Mouse (Mus musculus): ENCODE measurements around the gene Osbpl3.
A peak's percentile ranks its signal among the peaks of the same experiment; 100 is the strongest.

Osbpl3 gene

DNA sequence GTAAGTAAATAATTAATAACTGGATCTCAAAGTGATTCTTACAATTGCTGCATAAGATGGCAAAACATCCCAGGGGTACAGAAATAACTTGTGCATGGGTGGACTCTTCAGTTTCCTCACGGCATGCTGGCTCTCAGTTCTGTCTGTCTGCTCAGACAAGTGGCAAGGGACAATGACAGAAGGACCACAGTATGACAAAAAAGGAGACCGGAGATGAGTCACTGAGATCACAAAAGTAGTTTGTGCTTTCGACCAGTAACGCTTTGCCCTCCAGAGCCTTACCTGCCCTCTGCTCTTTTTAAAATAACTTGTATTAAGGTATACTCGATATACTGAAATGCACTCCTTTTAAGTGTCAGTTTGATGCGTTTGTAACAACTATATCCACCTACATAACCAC is 55.8 kb downstream of the Osbpl3 start:
- DNase-seq, result no peak

DNA sequence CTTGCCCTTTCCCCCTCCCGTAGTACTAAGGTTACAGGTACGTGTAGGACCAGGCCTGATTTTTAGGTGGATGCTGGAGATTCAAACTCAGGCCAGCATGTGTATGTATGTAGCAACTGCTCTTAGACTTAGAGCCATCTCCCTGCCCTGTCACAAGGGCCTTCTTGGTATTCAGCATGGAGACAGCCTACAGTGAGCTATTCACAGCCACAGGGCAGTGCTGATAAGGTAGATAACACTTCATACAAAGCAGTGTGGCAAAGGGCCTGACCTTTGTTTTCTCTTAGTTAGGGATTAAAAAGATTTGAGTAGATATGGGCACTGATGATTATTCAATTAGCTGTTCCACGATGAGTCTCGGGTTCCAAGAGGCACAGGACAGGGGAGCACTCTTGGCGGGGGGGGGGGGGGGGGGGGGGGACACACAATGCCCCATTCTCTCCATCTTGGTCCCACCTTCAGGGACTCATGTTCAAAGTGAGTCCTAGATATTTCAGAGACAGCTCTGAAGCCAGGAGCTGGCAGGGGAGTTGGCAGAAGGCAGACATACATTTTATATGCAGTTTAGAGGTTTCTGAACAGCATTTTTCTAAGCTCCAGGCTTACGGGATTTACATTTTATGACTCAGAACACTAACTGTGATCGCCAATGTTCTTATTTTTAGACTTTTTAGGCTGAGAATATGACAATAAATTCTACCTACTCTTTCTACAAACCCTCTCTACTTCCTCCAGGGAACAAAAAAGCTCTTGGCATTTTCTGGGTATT is 56.4 kb downstream of the Osbpl3 start:
- no peak for DNase-seq

DNA sequence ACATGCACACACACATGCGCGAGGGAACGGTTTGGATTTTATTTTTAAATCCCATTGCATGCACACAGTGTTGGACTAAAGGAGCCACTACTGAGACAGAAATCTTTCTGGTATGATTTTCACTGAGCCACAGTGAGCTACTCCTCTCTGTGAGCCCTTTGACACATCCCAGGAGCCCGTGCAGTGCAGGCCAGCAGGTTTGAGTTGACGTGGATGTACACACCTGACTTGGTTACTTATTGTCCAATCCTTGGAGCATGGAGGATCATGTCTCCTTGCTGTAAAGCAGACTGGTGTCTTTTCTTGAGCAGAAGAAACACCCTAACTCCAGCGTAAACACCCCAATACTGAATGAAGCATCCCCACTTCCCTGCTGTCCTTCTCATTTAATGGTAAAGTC is 57.7 kb downstream of the Osbpl3 start:
- no peak for DNase-seq

DNA sequence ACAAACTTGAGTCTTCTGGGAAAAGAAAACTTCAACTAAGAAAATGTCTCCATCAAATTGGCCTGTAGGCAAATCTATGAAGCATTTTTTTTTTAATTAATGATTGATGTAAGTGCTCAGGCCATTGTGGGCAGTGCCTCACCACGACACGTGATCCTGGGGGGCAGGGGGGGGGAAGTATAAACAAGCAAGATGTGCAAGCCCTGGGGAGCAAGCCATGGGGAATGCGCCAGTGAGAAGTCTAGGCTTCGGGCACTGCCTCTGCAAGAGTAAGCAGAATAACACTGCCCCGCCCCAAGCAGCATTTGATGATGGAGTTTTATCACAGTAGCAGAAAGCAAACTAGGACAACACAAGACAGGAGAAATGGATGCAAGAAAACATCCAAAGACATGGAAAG is 58.9 kb downstream of the Osbpl3 start:
- DNase-seq, result no peak

DNA sequence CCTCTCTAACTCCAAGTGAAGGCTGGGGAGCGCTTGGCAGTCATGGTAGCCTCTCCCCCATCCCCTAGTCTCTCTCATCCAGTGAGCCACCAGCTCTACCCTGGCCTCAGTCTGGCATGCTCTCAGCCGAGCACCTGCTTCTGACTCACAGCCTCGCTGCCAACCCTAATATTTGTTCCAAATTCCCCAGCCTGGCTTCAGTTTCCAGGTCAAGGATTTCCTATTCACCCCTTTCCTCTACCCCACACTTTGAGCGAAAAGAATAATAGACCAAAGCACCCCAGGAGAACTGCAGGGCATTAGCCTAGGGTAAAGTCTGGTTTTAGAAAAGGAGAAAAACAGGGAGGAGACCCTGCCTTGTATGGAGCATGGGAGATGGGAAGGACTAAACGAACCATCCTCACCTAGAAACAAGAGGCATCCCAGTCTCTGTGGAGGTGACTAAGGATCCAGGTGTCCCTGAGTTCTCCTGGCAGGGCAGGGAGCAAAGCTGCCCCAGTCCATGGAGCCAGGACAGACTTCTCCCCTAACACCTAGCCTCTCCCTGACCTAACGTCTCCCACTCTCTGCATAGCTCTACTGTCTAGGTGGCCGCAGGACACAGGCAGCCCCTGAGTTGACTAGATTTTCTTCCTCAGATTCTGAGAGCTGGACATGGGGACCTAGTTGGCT is 60.2 kb downstream of the Osbpl3 start:
- no peak for DNase-seq

DNA sequence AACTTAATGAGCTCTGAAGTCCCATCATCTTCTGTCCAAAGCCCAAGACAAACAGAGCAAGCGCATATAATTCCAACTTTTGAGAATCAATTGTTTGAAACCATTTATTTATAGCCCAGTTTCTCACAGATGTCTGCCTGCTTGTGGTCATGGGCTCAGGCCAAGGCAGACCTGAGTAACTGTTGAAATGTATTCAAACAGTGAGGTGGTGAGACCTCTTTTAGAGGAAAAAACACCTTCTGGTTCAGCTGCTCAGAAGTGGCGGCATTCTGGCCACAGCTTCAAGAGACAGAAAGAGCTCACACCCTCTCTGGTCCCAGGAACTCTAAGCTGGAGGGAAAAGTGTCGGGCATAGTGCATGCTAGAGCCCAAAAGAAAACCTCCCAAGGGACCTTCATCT is 61.6 kb downstream of the Osbpl3 start:
- no peak for DNase-seq

DNA sequence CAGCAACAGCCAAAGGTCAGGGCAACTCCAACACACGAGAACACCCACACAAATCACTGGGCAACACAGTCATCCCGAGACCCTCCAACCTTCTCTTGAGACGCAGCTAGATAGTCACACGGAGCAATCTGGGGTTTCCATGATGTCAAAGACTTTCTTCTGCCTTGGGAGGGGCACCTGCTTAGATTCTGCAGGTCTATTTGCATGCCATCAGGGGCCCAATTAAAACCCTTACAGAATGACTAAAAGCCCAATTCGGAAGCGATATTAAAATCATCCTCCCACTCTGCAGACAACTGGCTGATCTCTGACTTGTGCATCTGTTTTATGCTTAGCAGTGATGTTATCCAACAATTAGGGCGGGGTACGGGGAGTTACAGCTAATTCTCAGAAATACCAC is 62.0 kb downstream of the Osbpl3 start:
- DNase-seq, result no peak

DNA sequence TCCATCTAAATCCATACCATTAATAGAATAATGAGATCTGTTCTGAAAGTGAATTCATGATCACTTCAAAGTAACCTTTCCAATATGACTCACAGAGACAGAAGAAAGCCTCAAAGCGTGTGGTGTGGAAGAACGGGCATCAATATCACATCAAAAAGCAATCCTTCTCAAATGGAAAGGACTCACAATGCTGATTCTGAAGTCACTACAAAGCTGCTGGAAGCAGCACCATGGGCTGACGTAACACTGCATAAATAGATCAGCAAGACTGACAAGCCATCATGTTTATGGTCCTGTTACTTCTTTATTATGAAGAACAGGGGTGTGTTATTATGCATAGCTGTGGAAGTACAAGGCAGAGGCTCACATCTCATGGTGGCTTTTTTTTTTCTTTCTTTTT is 64.0 kb downstream of the Osbpl3 start:
- no peak for DNase-seq

DNA sequence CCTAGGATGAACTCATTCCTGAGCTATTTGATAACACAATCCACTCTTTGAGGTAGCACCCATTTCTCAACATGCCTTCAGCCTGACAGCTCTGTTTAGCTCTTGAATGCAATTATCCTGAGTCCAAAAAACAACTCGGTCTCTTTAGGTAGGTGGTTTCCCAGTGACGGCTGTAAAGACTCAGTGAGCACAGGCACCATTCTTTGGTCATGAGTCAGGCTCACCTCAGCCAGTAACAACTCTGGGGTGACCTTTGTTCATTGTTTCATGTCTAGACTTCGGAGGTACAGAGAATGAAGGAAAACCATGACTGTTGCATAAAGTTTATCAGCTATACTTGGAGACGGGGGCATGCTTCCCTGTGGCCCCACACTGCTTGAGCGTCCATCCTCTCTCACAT is 65.7 kb downstream of the Osbpl3 start:
- no peak for DNase-seq

DNA sequence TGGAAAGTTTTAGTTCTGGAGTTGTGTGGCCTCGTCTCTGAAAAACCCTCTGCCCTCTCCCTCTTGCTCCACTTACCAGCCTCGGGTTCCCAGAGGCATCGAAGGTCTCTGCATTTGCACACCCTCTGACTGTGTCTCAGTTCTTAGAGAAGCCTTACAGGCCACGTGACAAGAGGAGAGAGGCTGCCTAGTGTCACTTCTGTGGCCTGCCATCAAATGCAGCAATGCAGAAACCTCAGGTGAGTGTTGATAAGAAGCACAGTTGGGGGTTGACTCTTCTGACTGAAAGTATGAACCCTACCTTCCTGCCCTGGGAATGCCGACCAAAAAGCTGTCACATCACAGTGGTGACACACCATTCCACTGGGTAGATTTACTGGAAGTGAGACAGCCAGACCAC is 68.4 kb downstream of the Osbpl3 start:
- DNase-seq, result no peak

DNA sequence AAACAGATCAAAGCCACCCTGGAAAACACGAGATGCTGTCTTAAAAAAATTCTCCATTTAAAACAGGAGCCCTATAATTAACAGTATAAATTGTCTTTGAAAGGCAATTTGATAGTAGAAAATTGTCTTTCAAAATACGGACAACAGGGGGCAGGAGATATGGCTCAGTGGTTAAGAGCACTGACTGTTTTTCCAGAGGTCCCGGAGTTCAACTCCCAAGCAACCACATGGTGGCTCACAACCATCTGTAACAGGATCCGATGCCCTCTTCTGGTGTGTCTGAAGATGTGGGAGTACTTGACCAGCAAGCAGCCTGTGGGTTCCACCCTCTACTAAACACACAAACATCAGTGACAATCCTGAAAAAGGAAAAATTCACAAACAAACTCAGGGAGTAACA is 69.5 kb downstream of the Osbpl3 start:
- DNase-seq, result no peak

DNA sequence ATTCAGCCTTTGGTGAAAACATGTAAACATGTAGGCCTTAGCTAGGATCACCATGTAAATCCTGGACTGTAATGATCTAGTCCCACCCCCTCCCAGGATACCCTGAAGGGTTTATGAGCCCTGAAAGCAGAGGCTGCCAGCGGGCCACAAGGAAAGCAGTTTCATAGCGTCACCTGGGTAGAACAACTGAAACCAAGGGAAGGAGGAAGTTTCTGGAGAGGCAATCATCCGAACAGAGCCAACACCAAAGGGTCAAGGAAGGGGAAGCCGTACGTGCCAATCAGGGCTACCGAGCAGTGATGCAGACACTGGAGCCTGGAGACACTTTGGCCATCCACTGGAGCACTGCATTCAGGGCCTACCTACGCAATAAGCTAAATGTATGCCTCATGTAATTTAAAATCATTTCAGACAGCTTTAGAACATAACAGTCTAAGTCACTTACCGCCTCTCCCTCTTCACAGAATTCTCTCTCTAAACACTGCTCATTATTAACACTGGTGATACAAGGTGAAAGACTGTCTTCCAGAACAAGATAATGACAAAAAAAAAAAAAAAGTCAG is 70.5 kb downstream of the Osbpl3 start:
- no peak for DNase-seq

DNA sequence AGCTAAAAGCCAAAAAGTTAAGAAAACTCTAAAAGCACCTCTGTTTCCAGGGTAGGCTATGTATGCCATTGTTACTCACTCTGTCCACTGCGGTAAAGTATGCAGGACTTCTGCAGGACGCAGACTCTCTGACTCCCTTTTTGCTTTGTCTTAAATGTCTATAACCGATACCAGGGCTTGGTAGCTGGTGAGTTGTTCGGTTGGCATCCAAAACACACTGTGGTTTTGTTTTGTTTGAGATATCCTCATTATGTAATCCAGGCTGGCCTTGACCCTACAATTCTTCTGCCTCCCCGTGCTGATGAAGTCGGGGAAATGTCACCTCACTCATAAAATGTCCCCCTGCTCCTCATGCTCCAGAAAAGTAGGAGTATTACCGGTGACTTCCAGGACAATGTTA is 73.3 kb downstream of the Osbpl3 start:
- no peak for DNase-seq

DNA sequence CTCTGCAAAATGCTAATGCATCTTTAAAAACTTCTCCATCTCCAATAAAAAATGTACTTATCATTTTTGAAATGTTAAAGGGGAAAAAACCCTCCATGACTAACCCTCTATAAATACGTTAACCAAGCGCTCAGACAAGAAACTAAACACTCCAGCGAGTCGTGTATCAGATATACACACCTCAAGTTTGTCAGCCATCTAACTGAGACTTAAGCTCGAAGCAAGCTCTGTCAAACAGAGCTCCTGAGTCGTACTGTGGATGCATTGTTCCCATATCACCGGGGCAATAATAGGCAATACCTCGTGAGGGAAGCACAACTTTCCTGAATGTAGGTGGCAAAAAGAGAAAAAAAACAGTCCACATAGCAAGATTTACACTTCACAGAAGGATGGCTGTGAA is 73.8 kb downstream of the Osbpl3 start:
- no peak for DNase-seq

DNA sequence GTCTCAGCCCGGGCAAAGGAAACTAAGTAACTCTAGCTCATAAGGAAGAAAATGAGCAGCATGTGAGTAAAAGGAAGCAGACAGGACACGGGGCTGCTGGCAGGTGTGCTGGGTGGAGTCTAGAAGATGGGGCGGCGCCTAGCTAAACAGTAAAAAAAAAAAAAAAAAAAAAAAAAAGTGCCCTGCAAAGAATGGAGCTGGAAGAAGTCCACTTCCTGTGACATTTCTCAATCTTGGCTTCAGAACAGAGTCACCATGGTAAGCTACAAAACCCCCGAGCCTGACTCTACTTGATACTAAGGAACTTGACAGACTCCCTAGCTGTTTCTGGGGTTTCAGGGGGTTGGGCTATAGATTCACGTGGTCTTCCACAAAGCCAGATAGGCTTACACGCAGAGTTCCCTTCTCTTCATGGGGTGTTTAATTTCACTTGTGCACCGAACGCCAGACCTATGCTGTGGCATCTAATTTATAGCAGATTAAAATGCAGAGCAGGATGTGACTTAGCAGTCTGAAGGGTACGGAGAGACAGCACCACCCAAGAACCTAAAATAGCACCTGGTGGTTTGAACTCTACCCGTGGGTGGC is 74.4 kb downstream of the Osbpl3 start:
- DNase-seq, result peak; percentile 15

DNA sequence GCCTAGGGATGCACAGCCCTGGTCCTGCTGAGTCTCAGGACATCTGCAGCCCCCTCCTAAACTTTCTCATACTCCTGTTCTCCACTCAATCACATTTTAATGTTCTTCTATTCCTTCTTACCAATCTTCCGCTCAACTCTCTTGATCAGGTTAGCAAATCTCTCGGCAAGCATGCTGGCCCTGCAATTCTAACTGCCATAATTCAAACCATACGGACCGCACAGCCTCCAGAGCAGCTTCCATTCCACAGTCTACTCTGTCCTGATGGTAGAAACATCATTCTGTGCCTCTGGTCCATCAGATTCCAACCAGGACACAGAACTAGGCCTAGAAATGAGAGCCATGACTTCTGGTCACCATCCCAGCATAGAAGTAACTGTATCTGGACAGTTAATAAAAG is 76.3 kb downstream of the Osbpl3 start:
- DNase-seq, result no peak

DNA sequence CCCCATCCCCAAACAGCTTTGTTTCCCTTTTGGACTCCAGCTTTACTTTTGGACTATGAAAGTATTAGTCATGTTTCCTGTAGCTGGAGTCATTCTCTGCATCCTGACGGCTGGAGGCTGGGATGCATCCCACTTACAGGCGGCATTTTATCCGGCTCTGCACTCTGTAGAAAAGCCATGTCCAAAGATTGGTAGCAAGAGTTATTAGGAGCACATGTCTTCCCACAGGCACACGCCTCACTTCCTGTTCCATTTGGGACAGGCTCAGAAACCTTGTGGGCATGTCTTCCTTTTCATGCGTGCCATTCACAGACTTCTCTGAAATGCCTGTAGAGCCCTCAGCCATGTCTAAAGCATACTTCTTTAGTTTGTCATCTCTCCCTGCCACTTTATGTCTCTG is 76.9 kb downstream of the Osbpl3 start:
- DNase-seq, result no peak

DNA sequence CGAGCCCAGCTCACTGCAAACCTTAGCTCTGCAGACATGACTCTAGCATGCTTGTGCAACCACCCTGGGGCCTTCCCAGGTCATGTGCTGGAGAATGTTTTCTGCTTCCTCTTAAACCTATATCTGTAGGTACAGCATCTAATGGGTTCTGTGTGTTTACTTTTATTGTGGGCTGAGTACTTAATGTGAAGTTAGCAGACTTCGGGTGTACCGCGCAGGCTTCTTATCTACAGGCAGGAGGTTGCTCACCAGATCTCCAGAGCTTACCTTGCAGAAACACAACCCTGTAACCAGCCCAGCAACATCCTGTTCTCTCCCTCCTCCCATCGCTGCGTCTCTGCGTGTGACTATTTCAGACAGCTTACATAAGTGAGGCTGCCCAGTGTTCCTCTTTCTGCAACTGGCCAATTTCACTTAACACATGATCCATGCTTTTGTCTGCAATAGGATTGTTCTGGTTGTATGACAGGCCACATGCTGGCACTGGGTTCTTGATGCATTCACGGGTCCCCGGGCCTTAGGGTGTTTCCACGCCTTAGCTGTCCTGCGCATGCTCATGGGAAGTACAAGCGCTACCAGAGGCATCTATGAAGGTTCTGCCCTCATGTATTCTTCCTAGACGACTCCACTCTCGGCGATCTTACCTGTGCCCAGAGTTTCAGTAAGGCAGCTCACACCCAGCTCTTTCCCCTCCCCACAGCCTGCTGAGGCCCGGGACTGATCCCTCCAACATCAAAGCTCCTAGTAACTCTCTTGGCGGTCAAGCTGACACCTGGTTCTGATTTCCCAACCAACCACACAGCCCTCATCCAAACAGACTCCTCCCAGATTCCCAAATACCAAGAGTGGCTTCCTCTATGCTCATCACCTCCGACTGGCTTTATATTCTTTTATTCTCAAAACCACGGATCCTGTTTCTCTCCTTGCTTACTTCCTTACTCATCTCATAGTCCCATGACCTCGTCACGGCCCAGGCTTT is 78.0 kb downstream of the Osbpl3 start:
- DNase-seq, result peak; percentile 40

DNA sequence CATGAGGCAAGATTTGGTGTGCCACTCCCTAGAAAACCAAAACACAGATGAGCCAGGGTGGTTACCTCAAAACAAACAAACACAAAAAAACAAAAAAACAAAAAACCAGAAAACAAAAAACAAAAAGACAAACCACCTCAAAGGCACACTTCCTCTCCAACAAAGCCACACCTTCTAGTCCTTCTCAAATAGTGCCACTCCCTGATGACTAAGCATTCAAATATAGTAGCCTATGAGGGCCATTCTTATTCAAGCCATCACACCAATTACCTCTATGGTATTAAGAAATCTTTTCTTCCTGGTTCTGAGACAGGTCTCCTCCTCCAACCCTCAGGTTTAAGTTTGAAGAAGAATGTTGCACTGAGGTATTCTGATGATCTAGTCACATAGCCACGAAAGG is 79.3 kb downstream of the Osbpl3 start:
- DNase-seq, result no peak

DNA sequence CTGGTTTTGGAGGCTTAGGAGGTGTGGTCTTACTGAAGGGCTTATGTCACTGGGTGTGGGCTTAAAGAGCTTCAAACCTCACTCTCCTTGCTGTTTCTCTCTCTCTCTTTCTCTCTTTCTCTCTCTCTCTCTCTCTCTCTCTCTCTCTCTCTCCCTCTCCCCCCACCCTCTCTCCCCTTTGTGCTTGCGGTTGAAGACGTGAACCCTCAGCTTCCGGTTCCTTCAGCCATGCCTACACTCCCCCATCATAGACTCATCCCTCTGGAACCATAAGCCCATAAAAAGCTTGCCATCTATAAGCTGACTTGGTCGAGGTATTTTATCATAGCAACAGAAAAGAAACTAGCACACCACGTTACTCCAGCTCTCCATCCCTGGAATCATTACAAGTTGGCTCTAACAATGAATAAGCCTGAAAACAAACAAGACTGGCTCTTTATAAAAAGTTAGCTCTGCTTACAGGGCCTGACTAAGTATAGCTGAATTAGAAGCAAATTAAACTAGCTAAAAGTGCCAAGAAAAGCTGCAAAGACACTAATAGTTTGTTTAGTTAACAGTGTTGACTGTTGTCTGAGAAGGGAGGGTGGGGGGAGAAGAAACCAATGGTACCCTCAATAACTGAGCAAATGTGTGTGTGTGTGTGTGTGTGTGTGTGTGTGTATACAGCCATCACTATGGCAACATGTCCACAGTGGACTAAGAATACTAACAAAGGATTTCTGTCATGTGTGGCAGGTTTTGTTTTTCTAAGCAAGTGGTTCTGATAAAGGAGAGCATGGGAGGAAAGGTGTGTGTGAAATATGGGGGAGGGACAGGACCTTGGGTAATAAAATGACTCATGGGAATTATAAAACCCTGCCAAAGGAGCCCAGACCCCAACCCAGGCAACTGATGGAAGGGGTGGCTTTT is 83.2 kb downstream of the Osbpl3 start:
- DNase-seq, result no peak

DNA sequence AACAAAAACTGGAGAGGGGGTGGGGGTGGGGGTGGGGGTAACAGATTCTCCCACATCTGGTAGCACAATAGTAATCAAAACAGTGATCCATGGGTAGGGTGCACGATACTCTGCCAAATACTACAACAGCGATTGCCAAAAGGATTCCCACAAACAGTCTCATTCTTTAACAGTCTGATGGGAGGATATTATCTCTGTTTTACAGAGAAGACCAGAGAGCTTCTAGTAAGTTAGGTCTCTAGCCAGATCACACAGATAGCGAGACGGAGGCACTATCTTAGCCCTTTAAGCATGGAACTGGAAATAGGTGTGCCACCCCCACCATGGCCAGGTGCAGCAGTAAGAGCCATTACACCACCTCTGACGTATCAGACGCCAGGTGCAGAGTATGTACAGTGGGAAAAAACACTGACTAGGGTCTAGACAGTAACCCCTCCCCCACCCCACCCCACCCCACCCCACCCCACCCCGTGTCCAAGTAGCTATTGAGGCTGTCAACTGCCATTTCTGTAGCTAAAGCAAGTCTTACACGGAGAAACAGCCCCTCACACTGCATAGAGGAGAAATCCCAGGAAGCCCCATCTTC is 84.4 kb downstream of the Osbpl3 start:
- DNase-seq, result no peak

Measured in liver (tissue).